Mouse (Mus musculus) activated CD4-positive, CD25-positive, alpha-beta regulatory T cell (primary cell): ENCODE measurements around the gene Calcr. TPM values are rescaled to one million over a fixed set of nuclear protein-coding genes. Genes with fewer than 3 reads are reported as not detected.

Experiments used
- polyA plus RNA-seq, 2 experiments: library from polyadenylated mRNA; unstranded; fragments of 100-300 nt; shearing (Covaris generic); gene quantifications; one replicate each; pipeline ENCODE4 v1.2.1; 2017

The Calcr gene
- polyA plus RNA-seq = under 1 TPM in 1 of 2 experiments, not detected in 1; 0.14 TPM

DNA sequence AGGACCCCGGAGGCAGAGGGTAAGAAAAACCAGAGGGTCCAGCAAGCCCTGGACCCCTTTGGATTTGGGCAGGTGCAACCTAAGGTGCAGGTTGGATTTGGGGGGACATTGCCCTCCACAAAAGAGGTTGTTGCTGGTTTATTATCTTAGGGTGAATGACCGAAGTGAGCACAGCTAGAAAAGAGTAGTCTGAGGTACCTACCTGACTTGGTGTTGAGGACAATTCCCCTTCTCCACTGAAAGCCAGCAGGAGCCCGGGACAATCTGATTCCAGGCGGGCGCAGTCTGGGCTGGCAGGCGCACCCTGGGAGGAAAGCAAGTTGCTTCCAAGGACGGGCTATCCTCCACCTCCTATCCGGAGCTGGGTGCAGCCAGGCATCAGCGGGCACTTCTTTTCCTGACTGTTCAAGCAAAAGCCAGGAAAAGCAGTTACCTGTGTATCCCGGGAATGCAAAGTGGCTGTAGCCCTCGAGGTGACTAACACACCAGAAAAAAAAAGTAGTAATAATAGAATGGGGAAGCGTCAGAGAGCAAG, at the start of gene Calcr:
Gene Calcr, minus strand, starts transcription at position 485 of the 535 bp plus-strand sequence.

Other genes starting within 250 kb of the Calcr start
- not detected for gene Tfpi2, start 224.2 kb upstream of the Calcr start, polyA plus RNA-seq
- under 1 TPM in 1 of 2 experiments, not detected in 1; 0.20 TPM for gene Gngt1, start 229.1 kb upstream of the Calcr start, polyA plus RNA-seq
- gene Gng11, start 239.2 kb upstream of the Calcr start, polyA plus RNA-seq = not detected